Mouse (Mus musculus) neural tube, embryonic 15.5 days (tissue): ENCODE data around the gene Gabrg3. TPM values are rescaled to one million over a fixed set of nuclear protein-coding genes. Genes with fewer than 3 reads are reported as not detected.

Experiments used
- ATAC-seq: fragments of 200-750 bp; cut with Nextera tagmentation; 2 replicates; pipeline ENCODE4 v1.8.0; 2017; ENCODE audit warnings: mild to moderate bottlenecking, moderate TSS enrichment, moderate library complexity; ENCODE audit not compliant: low FRiP score
- H3K27ac ChIP-seq: fragments of 300-500 bp; sonication (generic); replicated peaks from 2 replicates; pipeline ENCODE4 v1.5.1; 2015; ENCODE audit warnings: mild to moderate bottlenecking, inconsistent platforms
- H3K27me3 ChIP-seq: fragments of 300-500 bp; sonication (generic); replicated peaks from 2 replicates; pipeline ENCODE4 v1.6.1; 2015; ENCODE audit warnings: inconsistent platforms
- H3K36me3 ChIP-seq: fragments of 300-500 bp; sonication (generic); 2 replicates; pipeline ENCODE4 v1.6.1; 2015; ENCODE audit warnings: inconsistent platforms
- H3K4me1 ChIP-seq: fragments of 300-500 bp; sonication (generic); 2 replicates; pipeline ENCODE4 v1.6.1; 2015; ENCODE audit warnings: inconsistent platforms
- H3K4me2 ChIP-seq: fragments of 300-500 bp; sonication (generic); 2 replicates; pipeline ENCODE4 v1.6.1; 2015; ENCODE audit warnings: inconsistent platforms, mild to moderate bottlenecking, moderate library complexity
- H3K4me3 ChIP-seq: fragments of 300-500 bp; sonication (generic); replicated peaks from 2 replicates; pipeline ENCODE4 v1.5.1; 2015; ENCODE audit warnings: mild to moderate bottlenecking, inconsistent platforms
- H3K9ac ChIP-seq: fragments of 300-500 bp; sonication (generic); replicated peaks from 2 replicates; pipeline ENCODE4 v1.6.1; 2015; ENCODE audit warnings: mild to moderate bottlenecking, inconsistent platforms
- H3K9me3 ChIP-seq: fragments of 300-500 bp; sonication (generic); replicated peaks from 2 replicates; pipeline ENCODE4 v1.6.1; 2016; ENCODE audit warnings: inconsistent platforms
- WGBS: fragments of 180-500 bp; shearing (Covaris S2); methylation state at CpG from one replicate; pipeline ENCODE4 v1.1.7; 2015; ENCODE audit warnings: mixed read lengths; 5-methylcytosine and 5-hydroxymethylcytosine counted together
- polyA plus RNA-seq: library from polyadenylated mRNA; unstranded; fragments of >200 nt; fragmentation: Nextera tagmentation; extraction: Ambion mirVana; gene quantifications from 2 replicates; pipeline ENCODE4 v1.2.1, GENCODE M21; 2015

Gabrg3 gene
- polyA plus RNA-seq, 1 experiment from 2014 or later: 12.3 TPM

DNA sequence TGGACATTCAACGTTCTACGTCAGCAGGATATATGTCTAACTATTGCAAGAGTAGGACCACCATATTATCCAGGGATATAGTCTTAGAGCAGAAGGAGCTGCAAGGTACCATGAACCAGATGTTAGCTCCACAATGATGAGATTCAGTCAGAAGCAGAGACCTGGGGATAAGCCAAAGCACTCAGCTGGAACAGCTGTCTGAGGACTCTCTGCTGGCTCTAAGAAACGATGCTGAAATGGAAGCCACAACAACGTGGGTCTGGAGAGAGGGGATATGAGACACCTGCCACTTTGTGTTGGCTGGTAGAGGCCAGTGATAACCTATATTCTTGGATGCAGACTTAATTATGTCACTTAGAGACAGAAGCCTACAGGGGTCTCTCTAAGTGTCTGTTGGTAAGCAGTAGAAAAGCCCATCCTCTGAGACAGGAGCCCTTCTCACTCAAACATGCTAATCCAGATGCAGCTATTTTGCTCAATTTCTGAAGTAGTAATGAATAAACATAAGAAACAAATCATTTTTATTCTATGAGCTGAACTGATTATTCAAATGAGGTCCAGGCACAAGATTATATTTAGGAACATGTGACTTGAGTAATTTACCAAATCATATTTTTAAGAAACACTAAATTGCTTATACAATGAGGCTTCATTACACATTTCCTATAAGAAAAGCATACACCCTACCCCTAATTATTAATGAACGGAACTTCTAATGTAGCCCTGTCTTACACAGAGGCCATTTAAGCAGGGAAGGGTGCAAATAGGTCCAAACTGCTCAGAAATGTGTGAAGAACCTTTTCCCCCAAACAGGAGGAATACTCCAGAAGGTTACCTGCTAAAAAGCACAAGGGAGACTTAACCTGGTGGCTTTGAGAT lies 21.6 kb downstream of the Gabrg3 start:
- Histone ChIP-seq H3K4me2 (no peak overlapping the region), H3K9me3 (no peaks in the 10 kb centered on the region), H3K4me3 (no peak overlapping the region), H3K4me1 (no peaks in the 10 kb centered on the region), H3K9ac (no peak overlapping the region), H3K36me3 (no peaks in the 10 kb centered on the region), H3K27me3 (no peaks in the 10 kb centered on the region), H3K27ac (no peak overlapping the region)
- no peak for ATAC-seq
- WGBS: 85% methylated on average over 5 of the region's 5 CpGs

DNA sequence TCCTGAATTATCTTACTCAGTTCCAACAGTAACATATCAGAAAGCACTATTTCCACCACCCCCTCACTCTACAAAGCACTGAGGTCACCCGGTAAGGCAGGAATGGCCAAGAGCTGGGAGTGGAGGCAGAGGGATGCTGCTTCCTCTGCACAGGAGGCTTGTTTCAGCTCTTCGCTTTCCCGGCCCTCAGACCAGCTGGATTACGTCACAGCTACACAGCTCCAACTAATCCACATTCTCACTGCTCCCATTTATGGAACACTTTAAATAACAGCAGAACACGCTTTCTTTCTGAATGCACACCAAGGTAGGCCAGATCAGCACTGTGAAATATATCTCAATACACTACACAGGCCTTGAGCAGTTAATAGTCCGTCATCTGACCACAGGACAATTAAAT lies 23.2 kb downstream of the Gabrg3 start:
- 91% methylated on average over 6 of the region's 6 CpGs for WGBS
- no peak overlapping the region for H3K4me3 ChIP-seq
- H3K4me1 ChIP-seq: no peaks in the 10 kb centered on the region
- no peak overlapping the region for H3K27ac ChIP-seq
- ATAC-seq: no peak
- H3K9me3 ChIP-seq: no peaks in the 10 kb centered on the region
- H3K27me3 ChIP-seq: no peaks in the 10 kb centered on the region
- H3K9ac ChIP-seq: no peak overlapping the region
- H3K36me3 ChIP-seq: no peaks in the 10 kb centered on the region
- H3K4me2 ChIP-seq: no peak overlapping the region

DNA sequence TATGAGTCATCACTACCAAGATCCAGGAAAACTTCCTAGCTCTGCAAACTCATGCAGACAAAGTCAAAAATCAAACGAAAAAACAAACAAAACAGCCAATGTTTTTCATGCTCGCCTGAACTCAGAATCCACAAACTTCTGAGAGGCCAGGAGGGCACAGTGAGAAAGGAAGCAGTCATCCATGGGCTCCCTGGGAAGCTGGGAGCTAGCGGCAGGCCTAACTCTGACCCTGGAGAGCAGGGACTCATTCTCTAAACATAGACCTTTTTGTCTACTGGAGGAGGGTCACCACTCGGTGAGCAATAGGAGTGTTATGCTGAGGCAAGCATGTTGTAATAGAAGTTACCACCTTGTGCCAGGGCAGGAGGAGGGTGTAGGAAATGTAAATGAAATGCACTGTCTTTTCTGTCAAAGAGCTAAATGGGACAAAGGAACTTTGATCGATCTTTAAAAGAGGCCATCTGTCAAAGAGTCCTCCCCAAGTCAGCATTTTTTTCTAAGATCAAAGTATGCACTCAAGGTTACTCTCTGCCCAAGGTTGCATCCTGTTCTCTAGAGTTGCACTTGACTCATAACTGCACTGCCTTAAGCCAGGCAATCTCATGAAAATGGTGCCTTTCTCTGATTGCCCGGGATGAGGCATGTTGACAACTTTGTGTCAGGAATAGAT lies 29.0 kb downstream of the Gabrg3 start:
- no peaks in the 10 kb centered on the region for H3K9me3 ChIP-seq
- no peak overlapping the region for H3K27ac ChIP-seq
- ATAC-seq: no peak
- H3K4me3 ChIP-seq: no peak overlapping the region
- H3K36me3 ChIP-seq: no peaks in the 10 kb centered on the region
- H3K4me1 ChIP-seq: no peaks in the 10 kb centered on the region
- no peaks in the 10 kb centered on the region for H3K27me3 ChIP-seq
- H3K4me2 ChIP-seq: no peak overlapping the region
- 52% methylated on average over 6 of the region's 6 CpGs for WGBS
- no peak overlapping the region for H3K9ac ChIP-seq

DNA sequence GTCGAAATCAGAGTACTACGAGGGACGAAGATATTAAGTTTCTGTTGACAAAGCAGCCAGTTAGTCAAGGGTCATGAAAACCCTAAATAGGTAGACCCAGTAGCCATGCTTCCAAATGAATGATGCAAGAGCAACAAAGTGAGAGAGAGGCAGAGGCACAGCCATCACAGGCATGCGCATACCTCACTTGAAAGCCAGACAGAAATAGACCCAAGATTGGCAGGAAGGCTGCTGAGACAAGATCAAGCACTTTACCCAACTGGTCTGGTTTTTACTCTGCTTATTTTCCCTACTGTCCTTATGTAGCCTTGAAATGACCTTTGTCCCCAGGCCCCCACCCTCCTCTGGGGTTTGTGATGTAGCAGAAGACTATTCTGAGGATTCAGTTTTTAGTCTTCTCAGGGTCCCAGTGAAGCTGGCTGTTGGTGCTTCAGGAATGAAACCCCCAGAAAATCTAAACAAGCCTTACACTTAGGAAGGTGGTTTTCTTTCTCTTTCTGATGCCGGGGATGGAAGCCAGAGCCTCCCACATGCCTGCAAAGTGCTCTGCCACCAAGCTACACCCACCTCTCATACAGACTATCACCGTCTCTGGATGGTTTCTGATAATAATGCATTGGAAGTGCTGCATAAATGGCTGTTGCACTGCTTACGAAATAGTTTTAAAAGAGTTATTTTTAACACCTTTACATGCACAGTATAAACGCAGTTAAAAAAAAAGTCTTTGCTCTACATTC lies 30.3 kb downstream of the Gabrg3 start:
- 87% methylated on average over 8 of the region's 8 CpGs for WGBS
- Histone ChIP-seq H3K27ac (no peak overlapping the region), H3K27me3 (no peaks in the 10 kb centered on the region), H3K4me1 (no peaks in the 10 kb centered on the region), H3K9me3 (no peaks in the 10 kb centered on the region), H3K9ac (no peak overlapping the region), H3K4me3 (no peak overlapping the region), H3K36me3 (no peaks in the 10 kb centered on the region), H3K4me2 (no peak overlapping the region)
- ATAC-seq: no peak

DNA sequence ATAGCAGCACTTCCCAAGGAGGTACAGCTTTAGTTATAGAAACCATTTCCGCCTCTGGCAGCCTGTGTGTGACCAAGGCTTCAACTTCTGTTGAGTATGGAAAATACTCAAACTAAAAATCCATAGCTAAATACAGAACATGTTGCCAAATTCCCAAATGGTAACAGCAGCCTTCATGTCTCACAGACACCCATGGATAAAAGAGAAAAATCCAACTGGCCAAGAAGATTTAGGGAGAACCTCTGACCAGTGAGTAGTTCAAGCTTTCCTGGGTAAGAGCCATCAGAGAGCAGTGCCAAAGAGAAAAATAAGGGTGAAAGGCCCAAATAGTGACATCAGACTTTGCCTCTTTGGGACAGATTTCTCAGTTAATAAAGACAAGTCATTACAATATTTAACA lies 38.2 kb downstream of the Gabrg3 start:
- Histone ChIP-seq H3K27me3 (no peaks in the 10 kb centered on the region), H3K4me1 (no peaks in the 10 kb centered on the region), H3K36me3 (no peaks in the 10 kb centered on the region), H3K4me2 (no peak overlapping the region), H3K9me3 (no peaks in the 10 kb centered on the region), H3K27ac (no peak overlapping the region), H3K9ac (no peak overlapping the region), H3K4me3 (no peak overlapping the region)
- WGBS: 98% methylated on average over 1 of the region's 1 CpGs
- ATAC-seq: no peak

DNA sequence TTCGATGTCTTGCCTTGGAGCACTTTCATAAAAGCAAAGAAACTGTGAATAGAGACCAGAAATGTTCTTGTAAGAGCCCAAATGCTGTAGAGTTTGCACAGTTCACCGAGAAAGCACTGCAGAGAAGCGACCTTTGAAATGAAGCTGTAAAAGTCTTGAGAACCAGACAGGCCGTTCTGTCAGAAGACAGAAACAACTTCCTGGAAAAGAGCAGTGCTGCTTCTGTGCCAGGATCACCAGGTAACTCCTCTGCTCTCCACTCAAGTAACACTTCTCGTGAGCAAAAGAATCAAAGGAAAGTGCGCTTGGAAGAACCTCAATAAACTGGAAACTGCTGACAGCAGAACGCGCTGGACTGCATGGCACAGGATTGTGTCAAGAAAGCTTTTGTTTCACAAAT lies 45.1 kb downstream of the Gabrg3 start:
- no peak overlapping the region for H3K4me3 ChIP-seq
- H3K4me2 ChIP-seq: no peak overlapping the region
- no peak overlapping the region for H3K27ac ChIP-seq
- H3K9me3 ChIP-seq: no peaks in the 10 kb centered on the region
- no peaks in the 10 kb centered on the region for H3K4me1 ChIP-seq
- H3K27me3 ChIP-seq: no peaks in the 10 kb centered on the region
- no peak for ATAC-seq
- 79% methylated on average over 8 of the region's 8 CpGs for WGBS
- H3K9ac ChIP-seq: no peak overlapping the region
- no peaks in the 10 kb centered on the region for H3K36me3 ChIP-seq

DNA sequence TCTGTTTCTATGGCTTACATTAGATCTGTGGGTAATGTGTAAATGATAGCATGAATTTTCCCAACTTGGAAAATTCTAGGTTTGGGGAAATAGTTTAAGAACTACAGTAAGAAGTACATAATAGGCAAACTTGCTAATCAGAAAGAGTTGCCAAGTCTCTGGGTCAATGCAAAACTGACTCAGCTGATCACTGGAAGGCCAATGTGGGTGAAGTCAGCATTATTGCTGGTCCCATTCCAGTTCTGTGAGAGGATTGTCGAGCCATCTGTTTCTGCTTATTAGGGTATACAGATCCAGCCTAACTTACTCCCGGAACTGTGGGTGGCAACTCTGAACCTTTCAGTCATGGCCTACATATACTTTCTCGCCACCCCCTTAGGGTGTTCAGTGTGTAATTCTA lies 55.8 kb downstream of the Gabrg3 start:
- no peak overlapping the region for H3K4me2 ChIP-seq
- H3K9ac ChIP-seq: no peak overlapping the region
- H3K4me3 ChIP-seq: no peak overlapping the region
- H3K9me3 ChIP-seq: no peaks in the 10 kb centered on the region
- 94% methylated on average over 3 of the region's 3 CpGs for WGBS
- no peaks in the 10 kb centered on the region for H3K27me3 ChIP-seq
- no peak for ATAC-seq
- no peaks in the 10 kb centered on the region for H3K36me3 ChIP-seq
- H3K27ac ChIP-seq: no peak overlapping the region
- no peaks in the 10 kb centered on the region for H3K4me1 ChIP-seq

DNA sequence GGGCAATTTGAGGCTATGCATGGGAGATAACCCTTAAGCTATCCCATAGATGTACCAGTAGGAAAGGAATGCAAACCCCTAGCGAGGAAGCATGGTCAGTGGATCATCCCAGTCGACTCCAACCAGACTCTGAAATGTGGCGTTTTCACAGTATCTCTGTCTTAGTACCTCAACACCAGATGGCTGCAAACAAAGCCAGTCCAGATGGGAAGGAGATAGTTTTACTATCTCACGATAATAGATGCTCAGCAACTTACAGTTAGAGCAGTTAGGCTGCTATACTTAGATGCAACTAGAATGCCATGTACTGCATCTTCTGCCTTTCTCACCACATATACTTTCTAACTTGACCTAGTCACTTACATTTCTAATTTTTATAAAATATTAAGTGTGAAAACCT lies 56.7 kb downstream of the Gabrg3 start:
- Histone ChIP-seq H3K36me3 (no peaks in the 10 kb centered on the region), H3K4me2 (no peak overlapping the region), H3K4me3 (no peak overlapping the region), H3K9ac (no peak overlapping the region), H3K27ac (no peak overlapping the region), H3K9me3 (no peaks in the 10 kb centered on the region), H3K27me3 (no peaks in the 10 kb centered on the region), H3K4me1 (no peaks in the 10 kb centered on the region)
- WGBS: 86% methylated on average over 4 of the region's 4 CpGs
- ATAC-seq: no peak

DNA sequence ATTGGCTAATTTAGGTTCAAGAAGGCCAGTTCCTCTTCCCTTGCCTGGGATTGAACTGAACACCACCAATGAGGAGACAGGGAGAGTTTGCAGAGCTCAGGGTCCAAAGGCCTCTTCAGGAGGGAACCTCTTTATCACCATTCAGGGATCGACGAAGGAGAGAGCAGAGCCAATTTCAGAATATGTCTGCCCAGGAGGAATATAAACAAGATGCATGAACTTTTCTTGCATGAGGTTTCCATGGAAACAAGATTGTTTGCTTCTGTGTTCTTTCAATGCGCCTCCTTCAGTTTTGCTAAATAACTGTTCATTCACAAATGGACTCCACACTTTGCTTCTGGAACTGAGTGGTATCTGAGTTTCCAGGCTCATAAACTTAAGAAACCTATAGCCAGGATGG lies 62.5 kb downstream of the Gabrg3 start:
- no peak overlapping the region for H3K9ac ChIP-seq
- no peak overlapping the region for H3K4me3 ChIP-seq
- peaks cover 4% of the 10 kb centered on the region for H3K4me1 ChIP-seq
- H3K4me2 ChIP-seq: no peak overlapping the region
- no peaks in the 10 kb centered on the region for H3K9me3 ChIP-seq
- H3K27ac ChIP-seq: no peak overlapping the region
- no peaks in the 10 kb centered on the region for H3K36me3 ChIP-seq
- peak; percentile 45 for ATAC-seq
- no peaks in the 10 kb centered on the region for H3K27me3 ChIP-seq
- WGBS: 50% methylated on average over 3 of the region's 3 CpGs

DNA sequence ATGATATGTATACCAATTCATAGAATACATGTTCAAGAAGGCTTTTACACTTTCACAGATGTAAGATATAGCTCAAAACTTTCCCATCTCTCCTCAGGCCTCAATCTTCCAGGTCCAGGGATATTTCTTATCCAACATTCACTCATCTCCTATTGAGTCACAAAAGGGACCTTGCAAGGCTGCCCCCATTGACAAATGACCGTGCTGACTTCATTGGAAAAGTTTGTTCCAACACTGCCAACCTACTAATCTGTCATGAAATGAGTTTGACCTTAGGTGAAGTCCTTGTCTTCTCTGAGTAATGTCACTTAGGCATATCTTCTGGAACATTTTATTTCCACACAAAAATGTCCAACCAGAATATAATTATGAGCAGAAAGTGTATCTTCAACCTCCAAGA lies 64.9 kb downstream of the Gabrg3 start:
- WGBS: 72% methylated on average over 1 of the region's 1 CpGs

DNA sequence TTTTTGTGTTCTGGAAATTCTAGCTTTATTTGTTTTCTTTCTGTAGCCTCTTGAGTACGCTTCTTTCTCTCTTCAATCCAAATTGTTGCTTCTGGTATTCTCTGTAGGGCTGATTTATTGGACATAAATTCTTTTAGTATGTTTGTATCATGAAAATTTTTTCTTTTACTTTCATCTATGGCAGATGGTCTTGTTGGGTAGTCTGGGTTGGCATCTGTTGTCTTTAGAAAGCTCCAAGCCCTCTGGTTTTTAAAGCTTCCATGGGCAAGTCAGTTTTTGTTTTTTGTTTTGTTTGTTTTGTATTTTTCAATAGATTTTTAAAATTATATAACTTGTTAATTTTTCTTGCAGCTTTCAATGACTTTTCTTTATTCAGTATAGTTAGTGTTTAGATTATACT lies 72.0 kb downstream of the Gabrg3 start:
- H3K36me3 ChIP-seq: no peaks in the 10 kb centered on the region
- WGBS: 88% methylated on average over 1 of the region's 1 CpGs
- H3K4me1 ChIP-seq: no peaks in the 10 kb centered on the region
- no peak overlapping the region for H3K4me3 ChIP-seq
- no peak overlapping the region for H3K9ac ChIP-seq
- no peaks in the 10 kb centered on the region for H3K9me3 ChIP-seq
- no peak overlapping the region for H3K27ac ChIP-seq
- ATAC-seq: no peak
- no peak overlapping the region for H3K4me2 ChIP-seq
- no peaks in the 10 kb centered on the region for H3K27me3 ChIP-seq

More for the DNA sequence above, 64.9 kb downstream of the Gabrg3 start:
- H3K27me3 ChIP-seq: no peaks in the 10 kb centered on the region
- H3K9me3 ChIP-seq: no peaks in the 10 kb centered on the region
- no peak overlapping the region for H3K4me3 ChIP-seq
- ATAC-seq: no peak
- no peaks in the 10 kb centered on the region for H3K36me3 ChIP-seq
- no peak overlapping the region for H3K27ac ChIP-seq
- no peak overlapping the region for H3K4me2 ChIP-seq
- peaks cover 4% of the 10 kb centered on the region for H3K4me1 ChIP-seq
- H3K9ac ChIP-seq: no peak overlapping the region

DNA sequence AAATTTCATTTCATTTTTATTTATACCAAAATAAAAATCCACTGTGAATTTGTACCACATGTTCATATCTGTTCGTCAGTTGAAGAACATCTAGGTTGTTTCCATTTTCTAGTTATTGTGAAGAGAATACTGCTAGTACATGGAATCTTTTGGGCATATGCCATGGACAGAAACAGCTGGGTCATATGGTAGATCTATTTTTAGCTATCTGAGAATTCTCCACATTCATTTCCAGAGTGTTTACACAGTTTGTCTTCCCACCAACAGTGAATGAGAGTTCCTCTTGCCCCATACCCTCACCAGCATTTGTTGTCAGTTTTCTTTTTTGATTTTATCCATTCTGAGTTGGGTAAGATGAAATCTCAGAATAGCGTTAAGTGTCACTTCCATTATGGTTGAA lies 75.0 kb downstream of the Gabrg3 start:
- WGBS: 89% methylated on average over 2 of the region's 2 CpGs
- no peak overlapping the region for H3K27ac ChIP-seq
- no peaks in the 10 kb centered on the region for H3K4me1 ChIP-seq
- H3K4me3 ChIP-seq: no peak overlapping the region
- H3K4me2 ChIP-seq: no peak overlapping the region
- no peaks in the 10 kb centered on the region for H3K9me3 ChIP-seq
- no peaks in the 10 kb centered on the region for H3K36me3 ChIP-seq
- H3K9ac ChIP-seq: no peak overlapping the region
- H3K27me3 ChIP-seq: no peaks in the 10 kb centered on the region
- ATAC-seq: no peak
